Mouse (Mus musculus) embryonic stem cell, embryonic (primary cell): ENCODE measurements at regions not wholly inside any gene's neighbourhood (a gene's known extent, or its start where the extent isn't known, plus 50 kb on each side); places are given as distances from the start of the nearest gene placed in this dataset.

Experiments
- CTCF ChIA-PET, 4 experiments: fragments of 300-600 bp in 2 of 4; fragments of 350-600 bp in 2 of 4; sonication (Branson Sonifier 250); formaldehyde crosslinking; loops; one replicate each; lab custom pipeline; 2022; ENCODE audit warnings: inconsistent platforms in 2 of 4; lab: Charles Lee
- POLR2A ChIA-PET, 4 experiments: fragments of 300-600 bp in 2 of 4; fragments of 350-600 bp in 2 of 4; sonication (Branson Sonifier 250); formaldehyde crosslinking; loops; one replicate each; lab custom pipeline; 2022; ENCODE audit warnings: antibody characterized with exemption in 4 of 4, inconsistent platforms in 1 of 4; lab: Charles Lee

DNA sequence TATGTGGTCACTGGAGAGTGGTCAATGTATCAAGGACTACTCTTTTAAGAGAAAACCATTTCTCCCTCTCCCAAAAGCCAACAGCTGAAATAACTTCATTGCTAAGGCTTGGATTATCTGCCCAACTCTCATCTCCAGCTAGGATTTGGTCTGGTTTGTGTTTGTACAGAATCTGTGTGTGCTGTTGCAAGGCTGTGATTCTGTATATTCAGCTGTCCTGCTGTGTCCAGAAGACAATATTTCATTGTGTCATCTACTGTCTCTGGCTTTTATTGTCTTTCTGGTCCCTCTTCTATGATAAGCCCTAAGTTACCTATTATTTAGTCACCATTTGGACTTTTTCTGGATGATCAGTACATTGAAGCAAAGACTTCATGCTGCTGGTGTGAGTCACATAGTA, 110.9 kb downstream of the Cenpc1 start:
- POLR2A ChIA-PET: interaction anchor here in 1 of 4 experiments (1.1 kb wide), 1 partner anchor 13 kb away, joined by 4 read pairs; no protein-coding TSS in a partner anchor

DNA sequence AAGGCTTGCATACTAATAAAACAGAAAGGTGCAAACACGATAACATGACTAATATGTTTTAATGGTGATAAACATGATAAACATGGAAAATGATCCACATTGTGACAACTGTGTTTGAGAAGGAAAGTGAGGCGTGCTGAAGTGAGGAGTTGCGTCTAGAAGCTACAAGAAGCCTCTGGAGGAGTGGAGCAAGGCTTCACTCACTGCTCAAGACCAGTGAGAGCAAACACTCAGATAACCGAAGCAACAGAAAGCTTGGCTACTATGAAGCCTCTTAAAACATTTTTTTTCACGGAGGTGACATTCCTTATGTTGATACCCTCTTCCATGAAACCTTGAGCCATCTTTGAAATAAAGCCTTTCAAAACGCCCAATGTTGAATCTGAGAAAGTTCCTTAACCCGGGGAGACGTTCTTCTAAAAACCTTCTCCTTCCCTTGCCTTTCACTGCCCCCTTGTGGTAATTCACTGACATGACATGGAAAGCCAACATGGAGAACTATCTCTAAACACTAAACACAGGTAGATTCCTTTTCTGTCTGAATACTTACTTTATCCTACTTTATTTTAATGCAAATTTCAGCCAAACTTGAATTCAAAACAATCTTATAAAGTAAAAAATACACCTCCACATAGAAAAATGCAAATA, 128.6 kb downstream of the Cenpc1 start:
- POLR2A ChIA-PET: interaction anchor here in 1 of 4 experiments (0.7 kb wide), 1 partner anchor 101 kb away, joined by 3 read pairs; no protein-coding TSS in a partner anchor
- CTCF ChIA-PET: interaction anchor here in 1 of 4 experiments (0.6 kb wide), 2 partner anchors 14 to 91 kb away, joined by 5 read pairs; no protein-coding TSS in a partner anchor

More for the DNA sequence above, 110.9 kb downstream of the Cenpc1 start:
- CTCF ChIA-PET: no interaction called here

GRCm38 (mm10) chr5:85918288-85918687, 147.1 kb downstream of the Cenpc1 start:
- CTCF ChIA-PET: no interaction called here
- POLR2A ChIA-PET: no interaction called here

DNA sequence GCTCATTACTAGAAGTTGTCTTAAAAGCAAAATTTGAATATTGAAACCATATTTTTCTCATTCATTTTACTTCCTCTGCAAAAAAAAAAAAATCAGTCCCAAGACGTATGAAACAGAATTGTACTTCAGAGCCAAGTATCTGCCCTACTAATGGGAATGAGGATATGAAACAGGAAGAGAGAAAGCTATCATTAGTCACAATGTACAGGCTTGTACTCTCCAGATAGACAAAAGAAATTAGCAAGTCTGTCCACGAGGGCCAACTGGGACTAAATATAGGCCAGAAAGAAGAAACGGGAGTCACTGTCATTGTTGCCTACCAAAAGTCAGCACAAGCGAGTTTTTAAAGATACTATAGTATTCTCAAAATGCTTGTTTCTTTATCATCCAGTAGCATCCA, 150.4 kb downstream of the Cenpc1 start:
- ChIA-PET CTCF (no interaction called here), POLR2A (no interaction called here)

DNA sequence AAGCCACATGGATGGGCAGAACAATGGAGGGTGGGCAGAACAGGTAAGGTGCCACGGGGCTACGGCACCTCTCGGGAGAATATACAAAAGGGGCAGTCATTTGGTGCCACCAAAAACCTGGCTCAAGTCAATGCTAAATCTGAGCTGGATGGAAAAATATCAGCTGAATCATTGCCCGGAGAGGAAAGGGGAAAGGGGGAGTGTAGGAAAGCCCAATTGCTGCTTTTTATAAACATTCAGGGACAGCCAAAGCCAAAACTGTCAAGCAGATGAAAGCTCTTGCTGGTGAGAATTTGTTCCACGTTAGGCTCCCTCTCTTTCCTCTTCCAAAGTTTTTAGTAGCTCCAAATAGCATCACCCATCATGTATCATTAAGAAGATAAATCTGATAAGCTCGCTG, 168.9 kb downstream of the Cenpc1 start:
- CTCF ChIA-PET: interaction anchor here in 1 of 4 experiments (0.6 kb wide), 2 partner anchors 59 to 1379 kb away, joined by 3 read pairs; no protein-coding TSS in a partner anchor
- POLR2A ChIA-PET: no interaction called here

DNA sequence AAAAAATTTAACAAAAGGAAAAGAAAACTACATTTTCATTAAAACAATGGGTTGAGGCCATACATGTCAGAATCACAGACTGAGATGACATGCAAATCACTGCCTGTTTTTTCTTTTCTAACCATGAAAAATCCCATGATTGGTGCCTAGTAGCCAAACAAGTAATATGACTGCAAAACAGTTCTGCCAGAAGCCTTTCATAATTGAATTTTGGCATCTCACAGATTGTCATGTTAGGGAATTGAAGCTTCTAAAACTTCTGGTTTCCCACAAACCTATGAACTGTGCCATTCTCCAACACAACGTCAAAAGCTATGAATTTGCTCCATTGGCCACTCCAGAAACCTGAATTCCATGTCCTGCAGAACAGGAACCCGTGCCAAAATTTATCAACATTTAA, 169.6 kb downstream of the Cenpc1 start:
- ChIA-PET CTCF (no interaction called here), POLR2A (no interaction called here)

DNA sequence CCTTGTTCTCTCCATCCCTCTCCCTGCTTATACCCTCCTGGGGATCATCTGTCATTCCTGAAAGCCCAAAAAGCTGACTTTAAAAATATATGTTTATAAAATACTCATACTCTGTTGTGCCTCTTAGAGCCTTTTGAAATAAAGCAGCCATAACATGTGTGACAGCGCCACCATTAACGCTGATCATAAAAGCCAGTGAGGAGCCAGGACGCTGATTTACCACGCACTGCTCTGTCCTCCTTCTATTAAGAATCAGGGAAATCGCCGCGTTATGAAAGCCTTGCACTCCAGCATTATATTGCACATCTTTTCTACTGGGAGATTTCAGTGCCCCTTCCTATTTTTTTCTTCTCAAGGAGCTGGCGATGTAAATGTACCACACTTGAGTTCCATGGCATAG, 195.1 kb downstream of the Cenpc1 start:
- CTCF ChIA-PET: no interaction called here
- POLR2A ChIA-PET: no interaction called here

DNA sequence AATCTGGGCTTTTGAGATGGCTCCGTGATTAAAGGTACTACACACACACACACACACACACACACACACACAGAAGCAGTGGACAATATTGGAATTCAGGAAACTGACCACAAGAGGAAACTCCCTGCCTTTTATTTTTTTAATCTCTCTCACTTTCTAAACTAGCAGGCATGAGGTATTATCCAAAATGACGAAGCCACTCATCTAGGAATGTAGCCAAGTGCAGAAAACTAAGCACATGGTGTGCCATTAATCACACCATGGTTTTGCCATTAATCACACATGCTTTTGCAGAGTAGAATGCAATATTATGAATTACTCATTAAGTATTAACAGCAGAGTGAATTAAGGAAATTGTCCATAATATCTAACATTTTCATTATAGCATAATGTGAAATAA, 232.8 kb downstream of the Cenpc1 start:
- CTCF ChIA-PET: no interaction called here
- POLR2A ChIA-PET: no interaction called here

GRCm38 (mm10) chr5:85795531-85796197, 269.7 kb downstream of the Cenpc1 start:
- POLR2A ChIA-PET: interaction anchor here in 1 of 4 experiments (0.7 kb wide), 1 partner anchor 1876 kb away, joined by 3 read pairs; no protein-coding TSS in a partner anchor
- CTCF ChIA-PET: no interaction called here

DNA sequence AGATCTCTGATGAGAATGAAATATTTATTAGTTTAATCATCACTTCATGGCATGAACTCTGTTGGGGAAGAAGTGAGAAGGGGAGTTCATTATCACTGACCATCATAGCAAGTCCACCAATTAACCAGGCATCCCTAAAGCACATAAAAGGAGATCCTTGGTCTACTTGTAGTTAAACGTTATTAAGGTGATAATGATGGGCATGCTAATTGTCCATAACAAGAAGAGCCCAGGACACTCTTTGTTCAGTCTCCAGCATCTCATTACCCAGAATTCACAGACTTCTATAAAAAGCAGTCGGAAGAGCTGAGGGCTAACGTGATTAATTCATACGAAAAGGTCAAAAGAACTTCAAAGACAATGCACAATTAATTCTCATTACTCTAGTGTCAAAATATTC, 272.2 kb downstream of the Cenpc1 start:
- ChIA-PET POLR2A (no interaction called here), CTCF (no interaction called here)

DNA sequence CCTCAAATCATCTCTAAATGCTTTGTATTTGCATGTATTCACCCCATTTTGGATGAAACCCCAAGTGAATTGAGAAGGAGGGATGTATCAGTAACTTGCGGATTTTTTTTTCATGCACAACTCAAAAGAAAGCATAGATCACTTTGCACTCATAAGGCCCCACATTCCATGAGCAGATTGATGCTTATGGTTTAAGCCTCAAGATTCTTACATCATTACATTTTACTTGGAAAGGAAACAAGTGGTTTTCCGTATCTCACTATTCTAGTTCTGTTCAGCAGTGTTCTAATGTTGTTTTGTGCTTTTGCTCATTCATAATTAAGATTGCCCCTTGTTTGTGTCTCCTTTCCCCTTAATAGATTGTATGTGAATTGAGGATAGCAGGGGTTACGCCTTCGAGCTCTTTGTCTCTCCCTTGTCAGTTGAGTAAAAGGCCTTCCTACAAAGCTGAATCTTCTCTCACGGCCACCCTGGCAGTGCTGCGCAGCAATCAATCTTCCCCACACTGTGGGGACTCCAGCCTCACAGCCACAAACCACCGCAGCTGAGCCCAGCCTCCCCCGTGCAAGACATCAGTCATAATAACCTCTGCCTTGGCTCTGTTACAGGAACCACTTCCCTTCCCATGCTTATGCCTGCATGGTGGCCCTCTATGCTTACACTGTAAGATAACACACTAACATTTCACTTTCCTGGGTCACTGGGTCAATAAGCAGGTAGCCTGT, 284.5 kb downstream of the Cenpc1 start:
- CTCF ChIA-PET: no interaction called here
- POLR2A ChIA-PET: no interaction called here

GRCm38 (mm10) chr5:85780017-85780416, 285.4 kb downstream of the Cenpc1 start:
- POLR2A ChIA-PET: no interaction called here
- CTCF ChIA-PET: no interaction called here

DNA sequence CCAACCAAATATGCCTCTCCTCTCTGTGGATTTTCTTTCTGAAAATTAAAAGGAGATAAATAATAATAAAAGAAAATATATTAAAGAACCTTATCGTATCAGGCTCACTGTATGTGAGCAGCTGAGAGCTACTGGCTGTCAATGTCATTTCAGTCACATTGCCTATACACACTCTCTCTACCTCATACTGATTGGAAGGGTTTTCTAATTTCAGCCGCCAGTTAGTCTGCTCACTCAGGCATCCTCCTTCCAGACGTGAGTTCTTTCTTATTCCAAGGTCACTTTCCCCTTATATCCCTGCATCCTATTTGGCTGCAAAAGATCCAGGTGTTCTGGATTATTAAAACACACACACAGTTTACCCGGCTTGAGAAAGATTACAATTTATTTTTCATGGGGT, 286.2 kb downstream of the Cenpc1 start:
- POLR2A ChIA-PET: no interaction called here
- CTCF ChIA-PET: no interaction called here

- POLR2A ChIA-PET: no interaction called here
Observed at GRCm38 (mm10) chr5:85772660-85773059, 292.7 kb downstream of the Cenpc1 start.

DNA sequence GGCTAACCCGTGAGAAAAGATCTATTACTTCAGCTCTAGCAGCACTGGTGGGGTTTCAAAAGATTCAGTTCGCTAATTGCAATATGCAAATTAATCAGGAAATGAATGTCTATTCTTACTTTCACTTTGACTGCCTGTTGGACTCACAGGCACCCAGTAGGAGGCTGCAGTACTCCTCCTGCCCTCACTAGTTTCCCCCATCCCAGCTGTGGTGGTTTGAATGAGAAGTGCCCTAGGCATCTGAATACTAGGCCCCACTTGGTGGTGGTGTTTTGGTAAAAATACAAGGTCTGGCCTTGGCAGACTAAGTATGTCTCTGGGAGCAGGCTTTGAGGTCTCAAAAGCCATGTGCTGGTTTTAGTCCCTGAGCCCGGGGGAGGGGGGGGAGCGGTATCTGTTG, 293.3 kb downstream of the Cenpc1 start:
- CTCF ChIA-PET: no interaction called here
- POLR2A ChIA-PET: interaction anchor here in 1 of 4 experiments (0.6 kb wide), 1 partner anchor 15 kb away, joined by 3 read pairs; no protein-coding TSS in a partner anchor

More at GRCm38 (mm10) chr5:85772660-85773059, 292.7 kb downstream of the Cenpc1 start:
- CTCF ChIA-PET: no interaction called here

- POLR2A ChIA-PET: no interaction called here
- CTCF ChIA-PET: interaction anchor here in 1 of 4 experiments (0.6 kb wide), 1 partner anchor 179 kb away, joined by 4 read pairs; no protein-coding TSS in a partner anchor
Observed at GRCm38 (mm10) chr5:85767157-85767556, 298.2 kb downstream of the Cenpc1 start.

DNA sequence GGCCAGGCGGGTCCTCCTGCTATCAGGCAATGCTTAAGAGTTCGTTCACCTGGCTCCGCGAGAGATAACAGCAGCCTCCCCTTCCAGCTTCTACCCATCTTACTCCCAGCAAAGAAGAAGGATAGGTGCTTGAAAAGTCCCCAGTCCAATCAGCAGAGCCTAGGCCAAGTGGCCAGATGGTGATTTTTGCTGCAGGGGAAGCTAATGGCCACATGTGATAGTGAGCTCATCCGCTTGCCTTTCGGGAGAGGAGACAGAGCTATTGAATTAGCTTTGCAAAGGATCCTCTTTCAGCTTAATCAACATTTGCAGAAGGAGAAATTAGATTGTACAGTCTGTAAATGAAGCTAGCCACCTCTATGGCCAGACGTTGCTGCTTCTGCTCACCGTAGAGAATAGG, 308.7 kb downstream of the Cenpc1 start:
- ChIA-PET POLR2A (interaction anchor here in 1 of 4 experiments (0.6 kb wide), 1 partner anchor 15 kb away, joined by 3 read pairs; no protein-coding TSS in a partner anchor), CTCF (no interaction called here)

GRCm38 (mm10) chr5:85754227-85754626, 311.2 kb downstream of the Cenpc1 start:
- POLR2A ChIA-PET: no interaction called here
- CTCF ChIA-PET: no interaction called here

DNA sequence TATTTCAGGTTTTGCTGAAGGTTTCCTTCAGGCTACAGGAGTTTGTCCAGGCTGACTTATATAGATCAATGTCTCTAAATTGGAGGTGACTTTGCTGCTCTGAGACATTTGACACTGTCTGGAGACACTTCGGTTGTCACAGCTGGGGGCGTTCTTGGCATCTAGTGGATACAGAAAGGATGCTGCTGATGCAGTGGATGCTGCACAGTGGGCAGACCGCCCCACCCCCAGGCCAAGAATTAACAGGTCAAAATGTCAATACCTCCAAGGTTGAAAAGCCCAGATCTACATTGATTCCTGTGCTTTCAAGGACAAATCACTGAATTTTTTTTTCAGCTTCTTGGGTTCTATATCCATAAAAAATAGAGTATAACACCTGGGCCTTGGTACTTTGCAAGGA, 312.3 kb downstream of the Cenpc1 start:
- CTCF ChIA-PET: no interaction called here
- POLR2A ChIA-PET: no interaction called here

DNA sequence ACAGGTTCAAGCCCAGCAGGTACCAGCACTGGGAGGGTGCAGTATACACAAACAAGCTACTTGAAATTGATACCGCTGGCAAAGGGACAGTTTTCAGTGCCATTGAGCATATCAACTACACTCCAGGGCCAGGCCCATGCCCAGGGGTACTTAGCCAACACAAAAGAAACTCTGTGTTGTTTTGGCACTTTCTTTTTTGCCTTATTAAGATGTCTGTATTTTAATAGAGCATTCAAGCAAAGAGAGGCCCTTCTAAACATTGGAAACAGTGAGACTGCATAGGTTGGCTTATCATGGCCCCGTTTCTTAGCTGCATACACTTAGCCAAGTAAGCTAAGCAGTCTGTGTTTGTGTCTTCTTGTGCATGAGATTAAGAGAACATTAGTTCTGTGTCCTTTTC, 313.7 kb downstream of the Cenpc1 start:
- POLR2A ChIA-PET: no interaction called here

More for the DNA sequence above, 313.7 kb downstream of the Cenpc1 start:
- CTCF ChIA-PET: no interaction called here
